Mouse (Mus musculus) stomach, postnatal 0 days (tissue): ENCODE results near the gene Slc25a17. TPM values are rescaled to one million over a fixed set of nuclear protein-coding genes. Genes with fewer than 3 reads are reported as not detected.

Experiments used
- ATAC-seq: fragments of 200-750 bp; cut with Nextera tagmentation; 2 replicates; pipeline ENCODE4 v1.8.0; 2017; ENCODE audit not compliant: low FRiP score, low TSS enrichment
- DNase-seq: peaks from one replicate; pipeline ENCODE4 v3.0.0-alpha.2; 2016; ENCODE audit warnings: low spot score
- H3K27ac ChIP-seq: fragments of 300-500 bp; sonication (generic); replicated peaks from 2 replicates; pipeline ENCODE4 v1.5.1; 2014; ENCODE audit warnings: mild to moderate bottlenecking, control low read depth
- H3K27me3 ChIP-seq: fragments of 300-500 bp; sonication (generic); 2 replicates; pipeline ENCODE4 v1.6.1; 2014; ENCODE audit warnings: low read length; ENCODE audit not compliant: control insufficient read depth, insufficient read depth
- H3K36me3 ChIP-seq: fragments of 300-500 bp; sonication (generic); 2 replicates; pipeline ENCODE4 v1.6.1; 2014; ENCODE audit warnings: low read length, mixed read lengths; ENCODE audit not compliant: control insufficient read depth, insufficient read depth
- H3K4me1 ChIP-seq: fragments of 300-500 bp; sonication (generic); replicated peaks from 2 replicates; pipeline ENCODE4 v1.6.1; 2014; ENCODE audit warnings: antibody characterized with exemption; ENCODE audit not compliant: control insufficient read depth, insufficient read depth
- H3K4me2 ChIP-seq: fragments of 300-500 bp; sonication (generic); replicated peaks from 2 replicates; pipeline ENCODE4 v1.6.1; 2014; ENCODE audit warnings: low read depth, mild to moderate bottlenecking, control low read depth, moderate library complexity
- H3K4me3 ChIP-seq: fragments of 300-500 bp; sonication (generic); 2 replicates; pipeline ENCODE4 v1.5.1; 2014; ENCODE audit warnings: low read depth, low read length, control low read depth
- H3K9ac ChIP-seq: fragments of 300-500 bp; sonication (generic); 2 replicates; pipeline ENCODE4 v1.6.1; 2014; ENCODE audit warnings: mild to moderate bottlenecking, low read length, control low read depth, mixed read lengths
- H3K9me3 ChIP-seq: fragments of 300-500 bp; sonication (generic); 2 replicates; pipeline ENCODE4 v1.6.1; 2016; ENCODE audit warnings: low read length; ENCODE audit not compliant: control insufficient read depth
- CTCF ChIP-seq: IDR thresholded peaks from 2 replicates; pipeline ENCODE4 v1.5.1; 2016; ENCODE audit warnings: antibody characterized with exemption, low read depth, mild to moderate bottlenecking, moderate library complexity
- EP300 ChIP-seq: optimal IDR thresholded peaks from 2 replicates; pipeline ENCODE3; 2016; ENCODE audit warnings: antibody characterized with exemption
- WGBS: fragments of 180-500 bp; shearing (Covaris S2); extraction: QIAGEN DNeasy Blood & Tissue Kit; methylation state at CpG from one replicate; pipeline ENCODE4 v1.1.7; 2014; 5-methylcytosine and 5-hydroxymethylcytosine counted together
- polyA plus RNA-seq: library from polyadenylated mRNA; unstranded; fragments of >200 nt; fragmentation: Nextera tagmentation; extraction: Ambion mirVana; gene quantifications from 2 replicates; pipeline ENCODE4 v1.2.1, GENCODE M21; 2015

Slc25a17 gene
- polyA plus RNA-seq, 1 experiment from 2014 or later: 85.1 TPM

GRCm38 (mm10) chr15:81361022-81361404, 401 bp upstream of the Slc25a17 start:
- 31% methylated on average over 6 of the region's 6 CpGs for WGBS
- no peak for TF ChIP-seq CTCF

DNA sequence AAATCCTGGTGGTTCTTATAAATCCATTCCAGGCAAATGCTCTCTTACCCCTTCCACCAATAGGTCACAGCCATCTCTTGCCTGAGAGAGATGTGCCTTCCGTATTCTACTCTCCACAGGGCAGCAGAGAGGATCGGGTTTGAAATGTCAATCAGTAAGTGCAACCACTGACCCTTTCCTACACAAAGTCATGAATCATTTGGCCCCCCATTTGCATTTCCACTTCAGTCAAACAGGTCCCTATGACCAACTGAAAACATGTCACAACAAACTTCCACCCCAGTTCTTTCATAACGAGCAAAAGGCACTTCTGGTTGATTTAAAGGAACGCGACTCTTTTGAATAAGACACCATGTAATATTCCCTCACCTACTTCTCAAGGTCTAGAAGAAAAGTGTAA, 1.2 kb downstream of the Slc25a17 start:
- Histone ChIP-seq H3K27ac (no peak overlapping the region), H3K27me3 (no peaks in the 10 kb centered on the region), H3K4me2 (no peak overlapping the region; the same call in 1 of the 2 replicates), H3K9ac (no peak overlapping the region), H3K36me3 (no peaks in the 10 kb centered on the region; the same call in 1 of the 2 replicates), H3K9me3 (no peaks in the 10 kb centered on the region), H3K4me3 (no peak overlapping the region), H3K4me1 (0 out of 2 replicates have a peak, but pooled peaks cover 4% of the 10 kb centered on the region)
- WGBS: 69% methylated on average over 5 of the region's 5 CpGs
- no peak for DNase-seq
- no peak for ATAC-seq
- TF ChIP-seq EP300 (no peak), CTCF (no peak)

More at GRCm38 (mm10) chr15:81361022-81361404, 401 bp upstream of the Slc25a17 start:
- peak overlapping the region; percentile 63 for H3K4me2 ChIP-seq
- H3K9me3 ChIP-seq: no peaks in the 10 kb centered on the region
- H3K4me3 ChIP-seq: peak overlapping the region; percentile 70
- H3K4me1 ChIP-seq: 0 out of 2 replicates have a peak, but pooled peaks cover 4% of the 10 kb centered on the region
- ATAC-seq (peak; percentile 51), DNase-seq (no peak)
- H3K27ac ChIP-seq: peak overlapping the region; percentile 19
- peaks cover 4% of the 10 kb centered on the region for H3K36me3 ChIP-seq
- no peaks in the 10 kb centered on the region for H3K27me3 ChIP-seq
- H3K9ac ChIP-seq: no peak overlapping the region

DNA sequence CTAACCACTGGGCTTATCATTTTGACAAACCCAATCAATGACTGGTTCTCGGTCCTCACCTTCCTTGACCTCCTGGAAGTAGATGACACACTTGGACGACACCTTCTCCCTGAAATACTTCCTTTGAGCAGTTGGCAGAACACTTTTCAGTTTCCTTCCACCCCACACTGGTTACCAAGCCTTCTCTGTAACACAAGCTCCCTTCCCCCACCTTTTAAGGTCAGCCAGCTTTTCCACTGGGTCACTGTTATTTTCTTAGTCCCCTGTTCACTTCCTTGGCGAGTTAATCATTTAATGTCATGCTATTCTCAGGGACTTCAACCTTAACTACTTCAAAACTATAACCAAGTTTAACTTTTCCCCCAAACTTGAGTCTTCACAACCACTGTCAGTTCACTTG, 1.7 kb downstream of the Slc25a17 start:
- H3K36me3 ChIP-seq: no peaks in the 10 kb centered on the region; the same call in 1 of the 2 replicates
- H3K27me3 ChIP-seq: no peaks in the 10 kb centered on the region
- no peak for TF ChIP-seq EP300
- no peak for TF ChIP-seq CTCF
- WGBS: 65% methylated on average over 3 of the region's 3 CpGs
- no peak overlapping the region for H3K27ac ChIP-seq
- H3K4me3 ChIP-seq: no peak overlapping the region
- no peak for DNase-seq
- H3K4me2 ChIP-seq: no peak overlapping the region; the same call in 1 of the 2 replicates
- no peaks in the 10 kb centered on the region for H3K9me3 ChIP-seq
- no peak overlapping the region for H3K9ac ChIP-seq
- ATAC-seq: no peak
- 0 out of 2 replicates have a peak, but pooled peaks cover 4% of the 10 kb centered on the region for H3K4me1 ChIP-seq

DNA sequence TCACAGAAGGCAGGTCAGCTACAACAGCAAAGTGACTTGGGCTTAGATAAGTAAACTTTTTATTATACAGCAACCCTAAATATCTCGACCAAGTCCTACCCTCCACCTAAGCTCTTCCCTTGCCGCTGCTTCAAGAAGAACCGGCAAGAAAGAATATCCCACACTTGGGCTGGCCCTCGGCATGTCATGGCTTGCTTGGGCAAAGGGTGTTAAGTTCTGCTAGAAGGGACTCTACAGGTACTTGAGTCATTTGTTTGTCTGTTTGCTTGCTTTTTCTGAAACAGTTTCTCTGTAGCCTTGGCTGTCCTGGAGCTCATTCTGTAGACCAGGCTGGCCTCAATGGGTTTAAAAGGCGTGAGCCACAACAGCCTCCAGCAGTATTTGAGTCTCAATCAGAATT, 3.7 kb downstream of the Slc25a17 start:
- H3K4me2 ChIP-seq: peak overlapping the region; percentile 11; the same call in 1 of the 2 replicates

GRCm38 (mm10) chr15:81355146-81355761, 5.4 kb downstream of the Slc25a17 start:
- H3K4me1 ChIP-seq: 0 out of 2 replicates have a peak, but pooled peaks cover 4% of the 10 kb centered on the region
- H3K9me3 ChIP-seq: no peaks in the 10 kb centered on the region
- DNase-seq (peak; percentile 72), ATAC-seq (peak; percentile 49; the same call in 1 of the 2 replicates)
- no peak overlapping the region for H3K4me2 ChIP-seq
- H3K9ac ChIP-seq: no peak overlapping the region
- TF ChIP-seq EP300 (no peak), CTCF (peak; percentile 79)
- no peak overlapping the region for H3K27ac ChIP-seq
- H3K36me3 ChIP-seq: no peaks in the 10 kb centered on the region
- WGBS: 71% methylated on average over 3 of the region's 3 CpGs
- no peaks in the 10 kb centered on the region for H3K27me3 ChIP-seq
- no peak overlapping the region for H3K4me3 ChIP-seq

More for the DNA sequence above, 3.7 kb downstream of the Slc25a17 start:
- Histone ChIP-seq H3K4me3 (no peak overlapping the region), H3K4me1 (0 out of 2 replicates have a peak, but pooled peaks cover 4% of the 10 kb centered on the region), H3K36me3 (no peaks in the 10 kb centered on the region), H3K27ac (peak overlapping the region; percentile 63), H3K27me3 (no peaks in the 10 kb centered on the region), H3K9ac (no peak overlapping the region), H3K9me3 (no peaks in the 10 kb centered on the region)
- WGBS: 36% methylated on average over 5 of the region's 5 CpGs
- ATAC-seq (no peak), DNase-seq (no peak)
- TF ChIP-seq CTCF: no peak
- TF ChIP-seq EP300: no peak

- Histone ChIP-seq H3K9ac (no peak overlapping the region), H3K4me3 (no peak overlapping the region), H3K27ac (no peak overlapping the region), H3K4me1 (no peaks in the 10 kb centered on the region), H3K36me3 (no peaks in the 10 kb centered on the region), H3K27me3 (no peaks in the 10 kb centered on the region), H3K9me3 (no peaks in the 10 kb centered on the region), H3K4me2 (no peak overlapping the region)
- ATAC-seq: no peak
- peak; percentile 62 for TF ChIP-seq CTCF
- TF ChIP-seq EP300: no peak
- WGBS: 52% methylated on average over 1 of the region's 1 CpGs
- peak; percentile 31 for DNase-seq
Observed at GRCm38 (mm10) chr15:81352638-81353037, 8.0 kb downstream of the Slc25a17 start.
